Mouse (Mus musculus): ENCODE results near the gene Ranbp10. TPM values are rescaled to one million over a fixed set of nuclear protein-coding genes. Genes with fewer than 3 reads are reported as not detected.

Gene Ranbp10
- 17.0 and 17.3 TPM in 2 replicates for polyA plus RNA-seq (2014; fragmentation: Nextera tagmentation; extraction: Ambion mirVana)

- DNase-seq (ENCODE audit: low spot score), result peak; percentile 95
- peaks cover 9% of the 10 kb centered on the region; the same call in 1 of the 2 replicates for H3K4me1 ChIP-seq (ENCODE audit: control insufficient read depth, insufficient read depth, low read length)
- no peaks in the 10 kb centered on the region for H3K27me3 ChIP-seq (ENCODE audit: control insufficient read depth, insufficient read depth, low read length)
- peak within 1 kb of the TSS; percentile 63 for H3K4me2 ChIP-seq (ENCODE audit: low read depth, severe bottlenecking)
- peak within 1 kb of the TSS; percentile 99 for H3K4me3 ChIP-seq (ENCODE audit: low read depth, low read length)
- under 1% methylated on average over 52 of the region's 52 CpGs for WGBS
- no peak within 1 kb of the TSS for H3K27ac ChIP-seq (replicated peaks; ENCODE audit: low read depth, low read length)
- H3K9ac ChIP-seq (ENCODE audit: low read length), result peak within 1 kb of the TSS; percentile 86
- no peaks in the 10 kb centered on the region for H3K9me3 ChIP-seq (ENCODE audit: control insufficient read depth, low read length)
- peaks cover 3% of the 10 kb centered on the region; the same call in 1 of the 2 replicates for H3K36me3 ChIP-seq (ENCODE audit: control insufficient read depth, insufficient read depth, low read length)
- peak; percentile 99 for ATAC-seq (ENCODE audit: insufficient number of reproducible peaks, low FRiP score, low TSS enrichment, low read depth)
Observed at GRCm38 (mm10) chr8:105826861-105827848, at the start of gene Ranbp10, which contains the start of gene Tsnaxip1. Gene Ranbp10, minus strand, starts transcription at chr8:105827350. Gene Tsnaxip1, plus strand, starts transcription at chr8:105827731.

GRCm38 (mm10) chr8:105874301-105874700 is 47.2 kb upstream of the Ranbp10 start:
- Histone ChIP-seq H3K4me2 (ENCODE audit: low read depth, severe bottlenecking) (no peak overlapping the region), H3K9me3 (ENCODE audit: control insufficient read depth, low read length) (no peaks in the 10 kb centered on the region), H3K36me3 (ENCODE audit: control insufficient read depth, insufficient read depth, low read length) (peaks cover 28% of the 10 kb centered on the region), H3K27ac (replicated peaks; ENCODE audit: low read depth, low read length) (no peak overlapping the region), H3K27me3 (ENCODE audit: control insufficient read depth, insufficient read depth, low read length) (no peaks in the 10 kb centered on the region), H3K9ac (ENCODE audit: low read length) (no peak overlapping the region), H3K4me3 (ENCODE audit: low read depth, low read length) (no peak overlapping the region), H3K4me1 (ENCODE audit: control insufficient read depth, insufficient read depth, low read length) (no peaks in the 10 kb centered on the region)
- 90% methylated on average over 6 of the region's 6 CpGs for WGBS
- DNase-seq (ENCODE audit: low spot score) (no peak), ATAC-seq (ENCODE audit: insufficient number of reproducible peaks, low FRiP score, low TSS enrichment, low read depth) (no peak)

GRCm38 (mm10) chr8:105866364-105867029 is 39.3 kb upstream of the Ranbp10 start:
- Histone ChIP-seq H3K4me1 (ENCODE audit: control insufficient read depth, insufficient read depth, low read length) (no peaks in the 10 kb centered on the region), H3K9ac (ENCODE audit: low read length) (no peak overlapping the region), H3K4me3 (ENCODE audit: low read depth, low read length) (no peak overlapping the region), H3K4me2 (ENCODE audit: low read depth, severe bottlenecking) (no peak overlapping the region), H3K27me3 (ENCODE audit: control insufficient read depth, insufficient read depth, low read length) (no peaks in the 10 kb centered on the region), H3K9me3 (ENCODE audit: control insufficient read depth, low read length) (no peaks in the 10 kb centered on the region), H3K27ac (replicated peaks; ENCODE audit: low read depth, low read length) (no peak overlapping the region), H3K36me3 (ENCODE audit: control insufficient read depth, insufficient read depth, low read length) (peaks cover 24% of the 10 kb centered on the region)
- WGBS, result 85% methylated on average over 6 of the region's 6 CpGs
- DNase-seq (ENCODE audit: low spot score) (no peak), ATAC-seq (ENCODE audit: insufficient number of reproducible peaks, low FRiP score, low TSS enrichment, low read depth) (no peak)

- H3K27ac ChIP-seq (replicated peaks; ENCODE audit: low read depth, low read length), result no peak overlapping the region
- no peaks in the 10 kb centered on the region for H3K9me3 ChIP-seq (ENCODE audit: control insufficient read depth, low read length)
- DNase-seq (ENCODE audit: low spot score) (no peak), ATAC-seq (ENCODE audit: insufficient number of reproducible peaks, low FRiP score, low TSS enrichment, low read depth) (no peak)
- peaks cover 10% of the 10 kb centered on the region for H3K36me3 ChIP-seq (ENCODE audit: control insufficient read depth, insufficient read depth, low read length)
- H3K9ac ChIP-seq (ENCODE audit: low read length), result peak overlapping the region; percentile 91; the same call in 1 of the 2 replicates
- peaks cover 11% of the 10 kb centered on the region for H3K4me1 ChIP-seq (ENCODE audit: control insufficient read depth, insufficient read depth, low read length)
- 5% methylated on average over 1 of the region's 1 CpGs for WGBS
- H3K4me2 ChIP-seq (ENCODE audit: low read depth, severe bottlenecking), result peak overlapping the region; percentile 69
- H3K4me3 ChIP-seq (ENCODE audit: low read depth, low read length), result peak overlapping the region; percentile 91
- no peaks in the 10 kb centered on the region for H3K27me3 ChIP-seq (ENCODE audit: control insufficient read depth, insufficient read depth, low read length)
Observed at GRCm38 (mm10) chr8:105861951-105862350, 34.8 kb upstream of the Ranbp10 start.

- peak within 1 kb of the TSS; percentile 75 for H3K27ac ChIP-seq (replicated peaks; ENCODE audit: low read depth, low read length)
- H3K4me3 ChIP-seq (ENCODE audit: low read depth, low read length), result peak within 1 kb of the TSS; percentile 91
- H3K36me3 ChIP-seq (ENCODE audit: control insufficient read depth, insufficient read depth, low read length), result peaks cover 2% of the 10 kb centered on the region
- H3K27me3 ChIP-seq (ENCODE audit: control insufficient read depth, insufficient read depth, low read length), result no peaks in the 10 kb centered on the region
- no peaks in the 10 kb centered on the region for H3K9me3 ChIP-seq (ENCODE audit: control insufficient read depth, low read length)
- under 1% methylated on average over 54 of the region's 59 CpGs for WGBS
- H3K9ac ChIP-seq (ENCODE audit: low read length), result peak within 1 kb of the TSS; percentile 91
- peak within 1 kb of the TSS; percentile 69 for H3K4me2 ChIP-seq (ENCODE audit: low read depth, severe bottlenecking)
- H3K4me1 ChIP-seq (ENCODE audit: control insufficient read depth, insufficient read depth, low read length), result peaks cover 16% of the 10 kb centered on the region
- ATAC-seq (ENCODE audit: insufficient number of reproducible peaks, low FRiP score, low TSS enrichment, low read depth), result peak; percentile 98
- DNase-seq (ENCODE audit: low spot score), result peak; percentile 97
Observed at GRCm38 (mm10) chr8:105860143-105860981, 33.2 kb upstream of the Ranbp10 start, which contains the start of gene Nutf2. Gene Nutf2, plus strand, starts transcription at chr8:105860580.

GRCm38 (mm10) chr8:105859314-105859713 is 32.2 kb upstream of the Ranbp10 start:
- Histone ChIP-seq H3K9me3 (ENCODE audit: control insufficient read depth, low read length) (no peaks in the 10 kb centered on the region), H3K4me1 (ENCODE audit: control insufficient read depth, insufficient read depth, low read length) (peaks cover 16% of the 10 kb centered on the region), H3K27ac (replicated peaks; ENCODE audit: low read depth, low read length) (no peak overlapping the region), H3K36me3 (ENCODE audit: control insufficient read depth, insufficient read depth, low read length) (peaks cover under 1% of the 10 kb centered on the region), H3K27me3 (ENCODE audit: control insufficient read depth, insufficient read depth, low read length) (no peaks in the 10 kb centered on the region), H3K4me2 (ENCODE audit: low read depth, severe bottlenecking) (no peak overlapping the region; the same call in 1 of the 2 replicates), H3K4me3 (ENCODE audit: low read depth, low read length) (no peak overlapping the region), H3K9ac (ENCODE audit: low read length) (no peak overlapping the region)
- no peak for DNase-seq (ENCODE audit: low spot score)
- 83% methylated on average over 5 of the region's 5 CpGs for WGBS
- no peak for ATAC-seq (ENCODE audit: insufficient number of reproducible peaks, low FRiP score, low TSS enrichment, low read depth)

- no peaks in the 10 kb centered on the region; the same call in none of the 2 replicates for H3K36me3 ChIP-seq (ENCODE audit: control insufficient read depth, insufficient read depth, low read length)
- 87% methylated on average over 5 of the region's 5 CpGs for WGBS
- no peak overlapping the region for H3K27ac ChIP-seq (replicated peaks; ENCODE audit: low read depth, low read length)
- H3K4me3 ChIP-seq (ENCODE audit: low read depth, low read length), result no peak overlapping the region
- DNase-seq (ENCODE audit: low spot score) (no peak), ATAC-seq (ENCODE audit: insufficient number of reproducible peaks, low FRiP score, low TSS enrichment, low read depth) (no peak)
- H3K9me3 ChIP-seq (ENCODE audit: control insufficient read depth, low read length), result no peaks in the 10 kb centered on the region
- no peak overlapping the region for H3K4me2 ChIP-seq (ENCODE audit: low read depth, severe bottlenecking)
- no peaks in the 10 kb centered on the region for H3K27me3 ChIP-seq (ENCODE audit: control insufficient read depth, insufficient read depth, low read length)
- no peak overlapping the region for H3K9ac ChIP-seq (ENCODE audit: low read length)
- peaks cover 16% of the 10 kb centered on the region for H3K4me1 ChIP-seq (ENCODE audit: control insufficient read depth, insufficient read depth, low read length)
Observed at GRCm38 (mm10) chr8:105858495-105858894, 31.3 kb upstream of the Ranbp10 start.

Data from limb, embryonic 11.5 days (tissue).